Comparison of ENCODE assay signal across 37 mouse cellular contexts in genomic region chr11:115119409-115119808, GRCm38 (mm10). TPM values are rescaled to one million over a fixed set of nuclear protein-coding genes. Genes with fewer than 3 reads are reported as not detected.
DNase-seq lines count a peak whose midpoint lies in the region; ATAC-seq lines count a peak whose summit lies in the region.
"Had no signal": no experiment of that assay in that cellular context is flagged by ENCODE, and none has a peak within 500 bp of the region (broad histone marks: within the 10 kb centered on the region; RNA-seq: fewer than 3 reads in every experiment).

No protein-coding gene starts in this region.

- no peaks in the 10 kb centered on the region for H3K36me3 ChIP-seq in liver, embryonic 12.5 days
- H3K36me3 ChIP-seq in kidney, embryonic 14.5 days (ENCODE audit: control insufficient read depth, insufficient read depth, low read length) = no peaks in the 10 kb centered on the region
- H3K36me3 ChIP-seq: embryonic facial prominence, embryonic 12.5 days; heart, embryonic 12.5 days; hindbrain, embryonic 13.5 days; limb, embryonic 13.5 days; liver, embryonic 15.5 days; midbrain, embryonic 12.5 days; neural tube, embryonic 13.5 days; stomach, embryonic 15.5 days had no signal

- no peak overlapping the region for H3K9ac ChIP-seq in liver, embryonic 12.5 days
- no peak overlapping the region for H3K9ac ChIP-seq in kidney, embryonic 14.5 days (ENCODE audit: low read depth, low read length)
- H3K9ac ChIP-seq: embryonic facial prominence, embryonic 12.5 days; heart, embryonic 12.5 days; hindbrain, embryonic 13.5 days; limb, embryonic 13.5 days; liver, embryonic 15.5 days; midbrain, embryonic 12.5 days; neural tube, embryonic 13.5 days; stomach, embryonic 15.5 days had no signal

- DNase-seq in liver = peak; percentile 9
- DNase-seq in 416B (ENCODE audit: low read depth) = peak; percentile 35
- no peak for DNase-seq in frontal cortex, adult 2 months (ENCODE audit: extremely low spot score in 1 of 2, low spot score in 1 of 2)
- DNase-seq in retina, embryonic 14.5 days (ENCODE audit: low spot score) = no peak
- DNase-seq: adrenal gland, postnatal 25 days; cerebellum, adult 2 months; cerebellum, postnatal 25 days; gastrocnemius, adult 2 months; gastrocnemius, postnatal 36 days; heart, adult 2 months; heart, postnatal 4 days; kidney, adult 8-10 months; kidney, postnatal 14 days; retina, postnatal 1 day; right cerebral cortex, postnatal 14 days; thymus, postnatal 14 days had no signal

- H3K4me3 ChIP-seq in liver, embryonic 12.5 days = no peak overlapping the region
- no peak overlapping the region for H3K4me3 ChIP-seq in kidney, embryonic 14.5 days (ENCODE audit: low read length)
- H3K4me3 ChIP-seq: embryonic facial prominence, embryonic 12.5 days; gastrocnemius, adult 2 months; heart, adult 2 months; heart, embryonic 12.5 days; hindbrain, embryonic 13.5 days; layer of hippocampus, adult 2 months; left cerebral cortex, adult 2 months; limb, embryonic 13.5 days; liver, embryonic 15.5 days; midbrain, embryonic 12.5 days; neural tube, embryonic 13.5 days; stomach, embryonic 15.5 days had no signal

- no peaks in the 10 kb centered on the region for H3K9me3 ChIP-seq in liver, embryonic 12.5 days (replicated peaks)
- no peaks in the 10 kb centered on the region for H3K9me3 ChIP-seq in kidney, embryonic 14.5 days (ENCODE audit: control insufficient read depth, low read length)
- H3K9me3 ChIP-seq: embryonic facial prominence, embryonic 12.5 days; hindbrain, embryonic 13.5 days; liver, embryonic 15.5 days; midbrain, embryonic 12.5 days; neural tube, embryonic 13.5 days; stomach, embryonic 15.5 days had no signal

- no peaks in the 10 kb centered on the region for H3K4me1 ChIP-seq in liver, embryonic 12.5 days
- no peaks in the 10 kb centered on the region for H3K4me1 ChIP-seq in kidney, embryonic 14.5 days (ENCODE audit: control insufficient read depth, insufficient read depth, low read length)
- H3K4me1 ChIP-seq: embryonic facial prominence, embryonic 12.5 days; hindbrain, embryonic 13.5 days; limb, embryonic 13.5 days; liver, embryonic 15.5 days; midbrain, embryonic 12.5 days; neural tube, embryonic 13.5 days; stomach, embryonic 15.5 days had no signal

- no peak overlapping the region for H3K4me2 ChIP-seq in liver, embryonic 12.5 days
- H3K4me2 ChIP-seq in kidney, embryonic 14.5 days (replicated peaks; ENCODE audit: low read depth, low read length) = no peak overlapping the region
- H3K4me2 ChIP-seq: embryonic facial prominence, embryonic 12.5 days; heart, embryonic 12.5 days; hindbrain, embryonic 13.5 days; limb, embryonic 13.5 days; liver, embryonic 15.5 days; midbrain, embryonic 12.5 days; neural tube, embryonic 13.5 days; stomach, embryonic 15.5 days had no signal

- no peak for ATAC-seq in liver, embryonic 12.5 days
- ATAC-seq in granulocyte monocyte progenitor cell, adult 5-6 weeks (replicated peaks; ENCODE audit: poor library complexity, severe bottlenecking) = peak; percentile 86
- ATAC-seq in megakaryocyte, adult 5-6 weeks (ENCODE audit: poor library complexity, severe bottlenecking) = peak; percentile 95
- ATAC-seq in kidney, embryonic 14.5 days (ENCODE audit: low FRiP score, low TSS enrichment) = no peak
- ATAC-seq: forebrain, embryonic 14.5 days; intestine, embryonic 16.5 days; Patski had no signal

- H3K27me3 ChIP-seq in liver, embryonic 12.5 days (replicated peaks) = no peaks in the 10 kb centered on the region
- H3K27me3 ChIP-seq in kidney, embryonic 14.5 days (ENCODE audit: control insufficient read depth, insufficient read depth, low read length) = no peaks in the 10 kb centered on the region
- H3K27me3 ChIP-seq: embryonic facial prominence, embryonic 12.5 days; heart, embryonic 12.5 days; hindbrain, embryonic 13.5 days; limb, embryonic 13.5 days; liver, embryonic 15.5 days; midbrain, embryonic 12.5 days; neural tube, embryonic 13.5 days; stomach, embryonic 15.5 days had no signal

- 41% methylated on average over 9 of the region's 9 CpGs for WGBS in liver, embryonic 12.5 days (ENCODE audit: insufficient replicate concordance)
- 63% methylated on average over 9 of the region's 9 CpGs for WGBS in kidney, embryonic 14.5 days

- no peak overlapping the region for H3K27ac ChIP-seq in liver, embryonic 12.5 days
- no peak overlapping the region for H3K27ac ChIP-seq in kidney, embryonic 14.5 days (ENCODE audit: low read depth, low read length)
- H3K27ac ChIP-seq: embryonic facial prominence, embryonic 12.5 days; gastrocnemius, adult 2 months; heart, adult 2 months; hindbrain, embryonic 13.5 days; layer of hippocampus, adult 2 months; left cerebral cortex, adult 2 months; limb, embryonic 13.5 days; liver, embryonic 15.5 days; midbrain, embryonic 12.5 days; neural tube, embryonic 13.5 days; stomach, embryonic 15.5 days had no signal

RNA-seq across cellular contexts. Expression of gene Cd300lf, which starts 14.4 kb away (rescaled TPM):
- polyA plus RNA-seq in liver, embryonic 12.5 days (2016; fragmentation: Nextera tagmentation; extraction: Ambion mirVana) = 0.90 and 1.3 TPM in 2 replicates
- total RNA-seq in granulocyte monocyte progenitor cell, adult 5-6 weeks (2014; fragmentation: Nextera tagmentation) = not detected in 2 replicates
- total RNA-seq in granulocyte monocyte progenitor cell, adult 5-6 weeks (2017) = 0.46 and 2.8 TPM in 2 replicates
- 22.9 and 25.7 TPM in 2 replicates for total RNA-seq in megakaryocyte, adult 5-6 weeks (2015)
- total RNA-seq in megakaryocyte, adult 5-6 weeks (2017) = 28.1 and 46.6 TPM in 2 replicates
- polyA plus RNA-seq in kidney, embryonic 14.5 days (2014; fragmentation: Nextera tagmentation; extraction: Ambion mirVana) = 0.26 TPM in 2 replicates
- 0.12 and 0.29 TPM in 2 replicates for polyA plus RNA-seq in frontal cortex, adult 2 months (2012; rRNA removed)
- total RNA-seq: gastrocnemius, postnatal 36 days had no signal
- polyA plus RNA-seq: forebrain, embryonic 14.5 days; Patski had no signal

RNA-seq across cellular contexts. Expression of gene Rab37, which starts 28.2 kb away (rescaled TPM):
- polyA plus RNA-seq in liver, embryonic 12.5 days (2016; fragmentation: Nextera tagmentation; extraction: Ambion mirVana) = 4.7 and 6.1 TPM in 2 replicates
- 6.5 and 15.1 TPM in 2 replicates for total RNA-seq in granulocyte monocyte progenitor cell, adult 5-6 weeks (2014; fragmentation: Nextera tagmentation)
- 7.1 and 10.0 TPM in 2 replicates for total RNA-seq in granulocyte monocyte progenitor cell, adult 5-6 weeks (2017)
- total RNA-seq in megakaryocyte, adult 5-6 weeks (2015) = 4.8 and 6.2 TPM in 2 replicates
- 8.9 and 15.0 TPM in 2 replicates for total RNA-seq in megakaryocyte, adult 5-6 weeks (2017)
- 0.96 and 1.2 TPM in 2 replicates for polyA plus RNA-seq in kidney, embryonic 14.5 days (2014; fragmentation: Nextera tagmentation; extraction: Ambion mirVana)
- 22.7 and 25.3 TPM in 2 replicates for polyA plus RNA-seq in frontal cortex, adult 2 months (2012; rRNA removed)

RNA-seq across cellular contexts. Expression of gene Slc9a3r1, which starts 43.7 kb away (rescaled TPM):
- polyA plus RNA-seq in liver, embryonic 12.5 days (2016; fragmentation: Nextera tagmentation; extraction: Ambion mirVana) = 74.5 and 75.7 TPM in 2 replicates
- 37.4 and 55.9 TPM in 2 replicates for total RNA-seq in granulocyte monocyte progenitor cell, adult 5-6 weeks (2014; fragmentation: Nextera tagmentation)
- total RNA-seq in granulocyte monocyte progenitor cell, adult 5-6 weeks (2017) = 48.2 and 50.3 TPM in 2 replicates
- total RNA-seq in megakaryocyte, adult 5-6 weeks (2015) = 77.6 and 92.0 TPM in 2 replicates
- total RNA-seq in megakaryocyte, adult 5-6 weeks (2017) = 87.5 and 88.7 TPM in 2 replicates
- polyA plus RNA-seq in kidney, embryonic 14.5 days (2014; fragmentation: Nextera tagmentation; extraction: Ambion mirVana) = 81.5 and 110 TPM in 2 replicates
- 85.4 and 93.7 TPM in 2 replicates for polyA plus RNA-seq in frontal cortex, adult 2 months (2012; rRNA removed)

RNA-seq across cellular contexts. Expression of gene Cd300e, which starts 57.4 kb away (rescaled TPM):
- polyA plus RNA-seq in liver, embryonic 12.5 days (2016; fragmentation: Nextera tagmentation; extraction: Ambion mirVana) = 0.50 and 0.61 TPM in 2 replicates
- total RNA-seq in granulocyte monocyte progenitor cell, adult 5-6 weeks (2014; fragmentation: Nextera tagmentation) = not detected in 2 replicates
- not detected in 2 replicates for total RNA-seq in granulocyte monocyte progenitor cell, adult 5-6 weeks (2017)
- 1.7 and 2.6 TPM in 2 replicates for total RNA-seq in megakaryocyte, adult 5-6 weeks (2015)
- 0.61 and 1.7 TPM in 2 replicates for total RNA-seq in megakaryocyte, adult 5-6 weeks (2017)
- polyA plus RNA-seq in kidney, embryonic 14.5 days (2014; fragmentation: Nextera tagmentation; extraction: Ambion mirVana) = not detected in 2 replicates
- 0.06 and 0.22 TPM in 2 replicates for polyA plus RNA-seq in frontal cortex, adult 2 months (2012; rRNA removed)
- total RNA-seq: gastrocnemius, adult 2 months; gastrocnemius, postnatal 36 days; layer of hippocampus, postnatal 14 days; left cerebral cortex, postnatal 36 days; MEL; midbrain, postnatal 0 days had no signal
- polyA plus RNA-seq: forebrain, embryonic 14.5 days; heart, embryonic 12.5 days; hindbrain, embryonic 13.5 days; midbrain, embryonic 12.5 days; neural tube, embryonic 13.5 days had no signal

Comparison
In these comparisons a context has a peak if more than half of its experiments do, and no peak if none do; other contexts are left out.
1. DNase-seq: peak in liver (single experiment) and 416B (single experiment); none in frontal cortex, adult 2 months (0 of 2) and retina, embryonic 14.5 days (single experiment).
2. ATAC-seq: peak in granulocyte monocyte progenitor cell, adult 5-6 weeks (single experiment) and megakaryocyte, adult 5-6 weeks (single experiment); none in liver, embryonic 12.5 days (single experiment) and kidney, embryonic 14.5 days (single experiment).